Mouse (Mus musculus): ENCODE measurements around the gene Gpi1. TPM values are rescaled to one million over a fixed set of nuclear protein-coding genes. Genes with fewer than 3 reads are reported as not detected.
"Not testable (repeated sequence)": the region's sequence is repeated elsewhere in the genome, so short reads cannot be mapped to it uniquely, and the experiment has no call there.

The Gpi1 gene
- total RNA-seq, 2 experiments from 2014 or later = 556 to 561 TPM

DNA sequence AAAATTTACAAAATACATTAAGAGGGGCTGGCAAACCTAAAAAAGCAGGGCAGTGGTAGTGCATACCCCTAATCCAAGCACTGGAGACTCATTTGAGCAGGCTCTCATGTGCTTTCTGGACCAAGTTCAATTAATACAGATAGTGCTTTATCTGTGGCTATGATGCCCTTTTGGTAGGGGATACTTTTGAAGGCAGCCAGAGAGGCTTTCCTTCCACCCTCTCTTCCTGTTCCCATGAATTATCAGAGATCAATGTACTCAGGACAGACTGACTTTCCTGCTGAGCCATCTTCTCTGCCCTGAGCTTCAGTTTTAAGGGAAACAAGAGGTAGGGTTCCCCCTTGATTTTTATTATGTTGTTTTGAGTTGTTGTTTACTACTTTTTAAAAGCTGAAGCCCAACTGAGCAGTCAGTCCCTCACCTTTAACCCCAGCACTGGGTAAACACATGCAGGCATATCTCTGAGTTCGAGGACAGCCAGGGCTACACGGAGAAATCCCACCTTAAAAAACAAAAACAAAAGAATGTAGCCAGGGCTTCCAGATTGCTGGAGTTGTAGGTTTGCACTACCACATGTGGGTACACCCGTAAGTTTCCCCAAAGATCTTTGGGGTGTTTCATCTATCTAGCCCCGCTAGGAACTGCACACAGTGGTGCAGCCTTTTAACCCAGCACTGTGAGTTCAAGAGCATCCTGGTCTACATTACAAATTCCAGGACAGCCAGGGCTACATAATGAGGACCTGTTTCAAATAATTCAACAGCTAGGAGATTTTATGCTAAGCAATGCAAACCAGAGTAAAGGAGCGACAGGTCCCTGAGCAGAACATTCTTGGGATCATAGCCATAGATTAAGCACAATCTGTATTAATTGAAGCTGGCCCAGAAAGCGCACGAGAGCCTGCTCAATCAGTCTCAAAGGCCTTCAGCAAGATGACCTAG, 2.9 kb upstream of the Gpi1 start:
- intact Hi-C loops (cut with DNase I) = no loop called here

DNA sequence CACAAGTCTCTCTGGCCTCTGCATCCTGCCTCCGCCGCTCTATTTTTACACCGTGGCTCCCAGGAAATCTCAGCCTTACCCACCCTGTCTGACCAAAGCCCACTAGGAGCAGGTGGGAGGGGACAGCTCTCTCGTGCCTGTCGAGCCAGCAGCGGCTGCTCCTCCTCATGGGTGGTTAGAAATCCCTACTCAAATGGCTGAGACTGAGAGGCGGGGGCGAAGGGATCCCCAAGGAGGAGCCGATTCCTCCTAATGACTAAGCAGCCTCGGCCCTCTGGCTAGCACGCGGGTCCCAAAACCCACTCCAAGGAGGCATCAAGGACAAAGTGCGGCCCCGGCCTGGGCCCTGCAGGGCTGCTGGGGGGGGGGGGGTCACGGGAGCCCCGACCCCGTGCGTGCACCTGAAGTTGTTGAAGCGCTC, 435 bp downstream of the Gpi1 start:
- intact Hi-C loops (cut with DNase I) = no loop called here
- DNase-seq = peak; percentile 69 to 70

More for the DNA sequence above, 2.9 kb upstream of the Gpi1 start:
- DNase-seq = no peak

DNA sequence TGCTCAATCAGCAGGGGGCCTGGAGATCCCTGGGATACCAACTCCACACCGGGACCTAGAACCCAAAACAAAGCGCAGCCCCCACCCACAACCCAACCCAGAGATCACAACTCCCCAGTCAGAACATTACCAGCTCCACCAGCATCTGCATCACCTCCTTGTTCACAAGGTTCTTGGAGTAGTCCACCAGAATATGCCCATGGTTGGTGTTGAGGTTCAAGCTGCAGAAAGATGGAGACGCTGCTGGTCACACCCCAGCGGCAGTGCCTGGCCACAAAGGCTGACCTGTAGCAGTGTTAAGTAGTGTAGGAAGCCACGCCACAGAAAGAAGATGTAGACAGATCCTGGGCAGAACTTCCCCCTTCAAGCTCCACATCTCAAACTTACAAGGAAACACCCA, 983 bp downstream of the Gpi1 start:
- no peak for DNase-seq
- intact Hi-C loops (cut with DNase I) = no loop called here

DNA sequence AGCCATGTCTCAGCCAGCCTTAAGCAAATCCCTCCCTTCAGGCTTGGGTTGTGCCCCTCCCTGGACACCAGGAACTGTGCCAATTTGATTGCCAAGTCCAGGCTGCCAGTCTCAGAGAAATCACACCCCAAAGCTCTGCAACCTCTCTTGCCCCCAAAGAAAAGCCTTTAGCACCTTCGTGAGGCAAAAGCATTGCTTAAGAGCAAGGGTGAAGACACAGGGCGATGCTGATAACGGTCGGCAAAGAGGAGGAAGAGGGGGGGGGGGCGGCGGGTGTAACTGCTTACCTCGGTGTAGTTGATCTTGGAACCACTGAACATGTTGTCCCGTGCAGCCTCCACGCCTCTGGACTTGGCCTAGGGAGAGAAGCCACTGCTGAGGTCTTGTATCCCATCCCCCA, 1.5 kb downstream of the Gpi1 start:
- peak in 1 of 2 experiments; percentile 43 for DNase-seq
- intact Hi-C loops (cut with DNase I) = no loop called here

DNA sequence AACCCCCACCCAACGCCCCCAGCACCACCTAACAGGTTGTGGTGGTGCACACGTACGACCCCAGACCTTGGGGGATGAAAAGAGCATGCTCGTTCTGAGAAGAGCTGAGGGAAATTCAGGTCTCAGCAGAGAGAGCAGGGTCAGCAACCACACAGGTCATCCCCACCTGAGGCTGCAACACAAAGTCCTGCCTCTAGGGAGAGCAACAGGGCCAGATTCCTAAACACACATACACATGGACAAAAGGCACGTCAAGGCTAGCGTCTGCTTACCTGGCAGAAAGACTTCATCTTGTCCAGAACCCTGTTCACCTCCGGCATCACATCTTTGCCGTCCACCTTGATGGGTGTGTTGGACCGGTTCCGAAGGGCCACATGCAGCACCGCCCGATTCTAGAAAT, 3.3 kb downstream of the Gpi1 start:
- intact Hi-C loops (cut with DNase I) = no loop called here
- no peak for DNase-seq

DNA sequence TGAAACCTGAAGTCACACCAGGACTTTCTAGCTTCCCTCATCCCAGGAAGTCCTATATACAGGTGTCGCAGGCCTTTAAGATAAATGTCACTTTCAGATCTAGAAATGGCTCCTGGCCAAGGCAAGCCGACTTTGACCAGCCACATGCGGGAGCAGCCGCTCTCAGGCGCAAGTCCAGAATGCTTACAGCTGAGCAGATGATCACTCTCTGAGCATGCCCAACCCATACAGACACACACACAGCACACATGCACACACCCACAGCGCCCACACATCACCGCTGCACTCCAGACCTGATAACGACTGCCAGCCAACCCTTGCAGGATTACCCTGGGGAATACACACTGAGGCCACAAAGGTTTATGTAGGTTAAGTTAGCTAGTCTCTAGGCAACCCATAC, 4.0 kb downstream of the Gpi1 start:
- intact Hi-C loops (cut with DNase I) = no loop called here

DNA sequence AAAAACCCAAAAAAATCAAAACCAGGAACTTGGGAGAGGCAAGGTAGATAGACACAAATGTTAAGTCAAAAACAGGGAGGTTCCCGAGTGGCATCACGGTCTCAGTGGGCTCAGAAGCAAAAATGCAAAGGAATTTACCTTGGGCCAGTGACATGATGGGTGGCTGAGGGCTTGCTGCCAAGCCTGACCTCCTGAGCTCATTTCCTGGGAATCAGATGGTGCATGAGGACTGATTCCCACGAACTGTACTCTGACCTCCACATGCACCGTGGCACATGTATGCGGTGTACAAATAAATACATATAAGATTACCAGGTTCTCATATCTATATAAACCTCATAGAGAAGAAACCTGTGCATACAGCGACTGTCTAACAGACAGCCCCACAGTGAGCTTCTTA, 5.8 kb downstream of the Gpi1 start:
- no peak for DNase-seq
- intact Hi-C loops (cut with DNase I) = no loop called here

More for the DNA sequence above, 4.0 kb downstream of the Gpi1 start:
- peak; percentile 45 for DNase-seq

DNA sequence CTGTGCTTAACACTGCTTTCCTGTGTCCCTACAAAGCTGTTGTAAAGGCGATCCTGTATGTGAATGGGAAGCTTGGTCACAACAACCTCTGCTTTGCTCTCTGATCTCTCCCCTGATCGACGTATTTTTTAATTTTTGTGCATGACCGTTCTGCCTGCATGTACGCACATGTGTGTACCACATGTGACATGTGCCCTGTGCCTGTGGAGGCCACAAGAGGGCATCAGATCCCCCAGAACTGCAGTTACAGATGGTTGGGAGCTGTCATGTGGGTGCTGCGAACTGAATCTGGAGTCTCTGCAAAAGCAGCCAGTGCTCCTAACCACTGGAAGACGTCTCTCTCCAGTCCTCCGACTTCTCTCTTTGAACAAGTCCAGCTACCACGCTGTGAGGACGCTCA, 7.8 kb downstream of the Gpi1 start:
- no peak for DNase-seq
- intact Hi-C loops (cut with DNase I) = no loop called here

DNA sequence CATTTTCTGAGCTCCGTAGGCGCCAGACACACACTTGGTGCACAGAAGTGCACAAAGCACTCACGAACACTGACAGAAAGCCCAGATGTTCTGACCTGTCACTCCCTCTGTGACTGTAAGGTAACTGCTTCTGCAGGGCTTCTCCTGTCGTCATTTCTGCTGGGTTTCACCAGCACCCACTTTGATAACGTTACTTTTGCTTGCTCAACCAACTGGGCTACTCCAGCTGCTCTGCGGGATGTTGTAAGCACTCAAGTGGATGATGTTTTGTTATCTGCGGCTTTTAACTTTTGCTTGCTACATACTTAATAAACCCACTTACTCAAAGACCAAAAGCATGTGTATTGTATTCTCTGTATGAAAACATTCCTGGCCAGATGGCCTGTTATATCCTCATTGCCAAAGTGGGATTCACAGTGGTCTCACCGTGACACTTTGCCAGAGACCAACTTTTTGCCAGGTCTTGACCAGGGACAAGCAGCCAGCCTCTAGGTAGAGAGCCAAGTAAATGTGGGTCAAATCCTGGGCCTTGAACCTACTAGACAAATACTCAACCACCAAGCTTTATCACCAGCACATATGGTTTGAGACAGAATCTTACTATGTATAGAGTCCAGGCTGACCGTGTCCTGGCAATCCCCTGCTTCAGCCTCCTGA, 8.4 kb downstream of the Gpi1 start:
- DNase-seq = no peak
- intact Hi-C loops (cut with DNase I) = no loop called here

DNA sequence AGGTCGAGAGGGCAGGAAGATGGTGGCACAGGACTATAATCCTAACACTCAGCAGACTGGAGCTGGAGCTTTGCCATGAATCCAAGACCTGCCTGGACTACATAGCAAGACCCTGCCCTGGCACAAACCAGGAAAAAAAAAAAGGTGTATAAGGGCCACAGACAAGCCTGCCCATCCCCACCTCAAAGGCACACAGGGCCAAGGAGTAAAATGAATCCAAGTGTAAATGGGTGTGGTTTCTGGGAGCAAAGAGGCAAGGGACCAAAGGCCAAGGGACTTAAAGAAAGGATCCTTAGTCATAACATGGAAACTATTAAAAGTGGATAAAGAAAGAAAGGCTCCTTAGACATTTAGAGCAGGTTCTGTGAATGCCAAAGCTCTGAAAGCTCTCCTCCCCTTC, 11.6 kb downstream of the Gpi1 start:
- intact Hi-C loops (cut with DNase I) = no loop called here
- DNase-seq = no peak

DNA sequence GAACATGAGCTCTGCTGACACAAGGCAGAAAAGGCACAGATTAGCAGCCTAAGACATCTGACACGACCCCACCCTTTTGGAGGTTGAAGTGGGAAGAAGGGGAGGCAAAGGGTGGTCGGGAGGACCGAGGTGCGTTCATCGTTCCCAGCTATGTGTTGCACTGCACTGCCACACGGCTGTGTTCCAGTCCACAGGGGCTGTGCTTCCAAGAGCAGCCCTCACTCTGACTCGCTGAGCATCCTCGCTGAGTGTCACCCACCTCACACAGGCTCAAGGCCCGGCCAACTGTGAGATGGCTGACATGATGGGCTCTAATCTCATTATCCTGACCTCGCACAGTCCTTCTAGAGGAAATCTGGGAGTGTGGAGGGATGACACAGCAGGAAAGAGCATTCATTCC, 13.7 kb downstream of the Gpi1 start:
- intact Hi-C loops (cut with DNase I) = no loop called here
- DNase-seq = no peak

DNA sequence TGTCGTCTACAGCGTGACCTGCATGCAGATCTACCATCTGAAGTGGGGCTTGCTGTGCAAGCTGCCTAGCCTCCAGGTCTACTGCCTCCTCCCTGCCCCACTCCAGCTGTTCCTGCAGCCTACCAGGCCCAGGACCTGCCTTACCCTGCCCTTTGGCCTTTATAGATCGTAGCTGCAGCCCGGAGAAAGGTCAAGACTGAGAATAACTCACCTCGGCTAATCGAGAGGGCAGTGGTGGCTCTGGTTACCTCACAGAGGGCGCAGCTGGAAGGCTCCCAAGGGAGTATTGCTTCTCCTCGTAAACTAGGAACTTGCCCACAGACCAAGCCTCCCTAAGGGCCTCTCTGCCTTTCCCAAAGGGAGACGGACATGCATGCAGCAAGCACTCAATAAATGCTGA, 14.7 kb downstream of the Gpi1 start:
- no peak for DNase-seq
- intact Hi-C loops (cut with DNase I) = no loop called here

DNA sequence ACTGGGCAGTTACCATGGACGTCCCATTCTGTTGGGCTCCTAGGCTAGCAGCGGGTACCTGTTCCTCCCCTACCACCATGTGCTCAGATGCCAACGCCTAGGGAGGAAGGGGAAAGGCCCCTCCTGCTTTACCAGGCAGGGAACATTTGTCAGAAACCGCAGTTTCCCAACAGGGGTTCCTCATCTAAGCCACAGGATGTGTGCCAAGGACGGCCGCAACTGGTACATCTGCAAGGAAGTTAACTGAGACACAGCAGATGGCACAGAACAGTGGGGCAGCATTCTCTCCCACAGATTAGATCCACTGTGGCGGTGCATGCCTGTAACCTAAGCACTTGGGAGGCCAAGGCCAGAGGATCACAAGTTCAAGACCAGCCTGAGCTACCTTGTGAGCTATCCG, 15.5 kb downstream of the Gpi1 start:
- intact Hi-C loops (cut with DNase I) = no loop called here
- no peak for DNase-seq

DNA sequence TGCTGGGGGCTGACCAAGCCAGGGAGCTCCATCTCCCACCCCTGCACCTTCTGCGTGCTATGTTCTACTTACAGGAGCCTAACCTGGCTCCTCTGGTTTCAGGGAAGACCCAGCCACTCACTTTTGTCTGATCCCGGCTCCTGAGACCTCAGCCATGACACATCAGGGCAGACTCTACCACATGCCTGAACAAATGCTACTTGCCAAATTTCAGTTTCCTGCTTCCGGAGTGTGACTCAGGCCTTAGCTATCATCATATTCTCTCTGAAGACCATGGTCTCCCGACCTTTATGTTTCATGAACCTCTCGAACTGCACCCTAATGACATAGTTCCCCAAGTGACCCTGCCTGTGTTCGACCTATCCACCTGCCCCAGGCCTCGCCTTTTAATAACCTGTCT, 16.9 kb downstream of the Gpi1 start:
- DNase-seq = no peak
- intact Hi-C loops (cut with DNase I) = no loop called here

DNA sequence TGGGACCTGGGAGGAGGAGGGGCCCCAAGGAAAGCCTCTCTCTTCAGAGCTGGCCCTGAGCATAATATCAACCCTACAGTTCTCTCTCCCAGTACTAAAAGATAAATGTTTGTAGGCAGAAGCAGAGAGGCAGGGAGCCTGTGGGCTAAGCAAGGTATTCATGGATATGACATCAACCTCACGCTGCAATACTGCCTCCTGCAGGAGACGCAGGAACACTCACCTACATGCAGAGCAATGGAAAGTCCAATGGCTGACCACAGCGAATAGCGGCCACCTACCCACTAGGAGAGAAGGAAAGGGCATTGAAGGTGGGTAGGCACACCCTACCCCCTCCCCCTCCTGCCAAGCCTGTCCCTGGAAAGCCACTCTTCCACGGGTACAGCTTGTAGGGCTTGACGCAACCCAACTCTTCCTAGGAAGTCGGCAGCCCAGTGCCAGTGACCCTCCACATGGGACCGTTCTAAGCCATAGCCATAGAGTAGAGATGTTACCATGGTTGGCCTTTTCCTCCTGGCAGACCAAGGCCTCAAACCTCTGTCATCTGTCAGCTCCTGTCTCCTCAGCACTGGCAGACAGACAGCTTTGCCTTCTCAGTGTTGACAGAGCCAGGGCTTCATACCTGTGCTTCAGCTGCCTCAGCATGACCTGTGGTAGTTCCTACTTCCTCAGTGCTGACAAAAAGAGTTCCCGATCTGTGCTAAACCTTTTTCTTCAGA, 21.9 kb downstream of the Gpi1 start:
- intact Hi-C loops (cut with DNase I) = no loop called here
- DNase-seq = no peak

DNA sequence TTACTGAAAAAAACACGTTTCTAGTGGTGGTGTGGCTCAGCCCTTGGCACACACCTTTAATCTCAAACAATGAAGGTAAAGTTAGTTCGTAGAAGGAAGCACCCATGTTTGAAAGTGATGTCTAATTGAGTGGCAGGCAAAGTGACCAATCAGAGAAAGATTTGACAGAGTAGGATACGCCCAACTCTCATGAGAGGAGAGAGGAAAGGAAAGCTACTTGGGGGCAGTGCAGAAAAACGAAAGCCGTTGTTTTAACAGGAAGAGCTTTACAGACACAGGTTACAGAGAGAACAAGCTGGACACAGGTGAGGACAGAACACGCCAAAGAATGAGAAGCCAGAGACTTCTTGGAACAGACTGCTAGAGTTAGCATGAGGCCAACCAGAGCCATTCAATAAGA, 23.8 kb downstream of the Gpi1 start:
- no peak for DNase-seq
- intact Hi-C loops (cut with DNase I) = no loop called here

DNA sequence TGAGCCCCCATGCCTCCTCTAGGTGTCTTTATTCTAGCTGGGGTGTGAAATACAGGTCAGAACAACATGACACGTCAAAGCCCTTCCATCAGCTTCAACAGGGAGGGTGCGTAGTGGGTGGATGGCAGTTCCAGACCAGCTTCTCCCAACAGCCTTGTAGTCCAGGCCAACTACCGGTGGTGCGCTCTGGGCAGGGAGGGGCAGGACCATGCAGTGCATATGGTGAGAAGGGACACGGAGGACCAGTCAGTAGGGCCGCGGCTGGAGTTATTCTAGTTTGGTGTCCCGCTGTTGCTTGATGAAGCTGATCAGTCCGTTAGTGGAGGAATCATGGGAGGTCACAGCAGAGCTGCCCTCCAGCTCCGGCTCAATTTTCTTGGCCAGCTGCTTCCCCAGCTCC, 28.0 kb downstream of the Gpi1 start:
- intact Hi-C loops (cut with DNase I); DNase-seq: not testable (repeated sequence)

DNA sequence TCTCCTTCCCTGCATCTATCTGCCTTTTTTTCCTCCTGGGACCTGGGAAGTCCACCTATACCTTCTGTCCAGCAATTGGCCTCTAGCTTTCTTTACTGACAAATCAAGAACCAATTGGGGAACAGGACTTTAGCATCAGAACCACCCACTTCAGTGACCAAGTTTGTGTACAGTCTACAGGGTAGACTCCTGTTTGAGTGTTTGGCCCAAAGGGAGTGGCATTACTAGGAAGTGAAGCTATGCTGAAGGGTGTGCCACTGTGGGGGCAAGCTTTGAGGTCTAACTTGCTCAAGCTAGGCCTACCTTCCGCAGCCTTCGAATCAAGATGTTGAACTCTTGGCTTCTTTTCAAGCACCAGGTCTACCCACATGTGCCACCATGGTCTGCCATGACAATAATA, 29.3 kb downstream of the Gpi1 start:
- no peak for DNase-seq
- intact Hi-C loops (cut with DNase I) = no loop called here

DNA sequence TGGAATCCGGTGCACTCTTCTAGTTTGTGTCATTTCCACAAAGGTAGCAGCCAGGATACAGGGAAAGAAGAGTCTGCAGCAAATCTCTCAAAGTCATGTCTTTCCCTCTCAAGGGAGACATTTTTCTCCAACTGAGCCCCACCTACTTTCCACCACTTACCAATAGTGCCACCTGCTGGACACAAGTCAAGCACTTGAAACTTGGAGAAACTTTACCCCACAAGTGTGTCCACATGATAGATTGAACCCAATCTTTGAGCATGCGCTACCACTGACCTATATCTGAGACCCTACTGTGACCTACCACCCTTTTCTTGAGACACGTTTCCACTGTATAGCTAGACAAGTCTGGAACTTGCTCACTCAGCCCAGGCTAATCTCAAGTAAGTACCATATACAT, 31.8 kb downstream of the Gpi1 start:
- intact Hi-C loops (cut with DNase I) = loop anchor here (5.0 kb wide), 1 partner anchor 216 kb away; no protein-coding TSS in a partner anchor

DNA sequence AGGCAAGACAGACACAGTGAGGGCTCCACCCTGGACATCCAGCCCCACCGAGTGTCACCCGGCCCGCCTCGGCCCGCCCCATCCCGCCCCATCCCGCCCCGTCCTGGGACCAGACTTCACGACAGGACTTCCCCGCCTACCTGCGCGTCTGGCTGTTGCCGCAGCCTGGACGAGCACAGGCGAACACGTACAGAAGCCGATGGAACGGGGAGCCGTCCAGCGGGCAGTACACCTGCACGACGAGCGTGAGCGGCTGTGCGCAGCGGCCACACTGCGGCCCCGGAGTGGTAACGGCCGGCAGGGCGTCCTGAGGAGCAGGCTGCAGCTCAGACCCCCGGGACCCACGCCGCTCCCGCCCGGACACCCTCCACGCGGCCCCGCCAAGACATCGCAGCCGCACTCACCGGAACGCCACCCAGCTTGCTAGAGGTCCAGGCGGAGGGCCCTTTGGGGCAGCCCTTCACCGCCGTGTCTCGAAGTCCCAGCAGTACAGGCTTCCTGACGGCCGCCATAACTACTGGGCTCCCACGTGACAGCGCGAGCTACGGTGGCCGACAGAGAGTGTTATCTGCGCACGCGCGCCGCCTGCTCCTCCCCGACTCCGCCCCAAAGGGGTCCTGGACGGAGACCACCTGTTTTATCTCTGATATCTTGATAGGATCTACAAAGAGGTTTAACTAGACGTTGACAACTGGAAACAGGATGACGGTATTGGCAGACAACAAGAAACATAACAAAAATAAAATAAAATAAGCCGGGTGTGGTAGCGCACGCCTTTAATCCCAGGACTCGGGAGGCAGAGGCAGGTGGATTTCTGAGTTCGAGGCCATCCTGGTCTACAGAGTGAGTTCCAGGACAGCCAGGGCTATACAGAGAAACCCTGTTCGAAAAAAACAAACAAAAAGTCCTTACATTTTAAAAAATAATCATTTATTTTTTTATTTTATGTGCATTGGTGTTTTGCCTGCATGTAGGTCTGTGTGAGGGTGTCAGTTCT, 33.7 kb downstream of the Gpi1 start, which contains the start of gene Pdcd2l:
Pdcd2l (minus strand) TSS at position 530 of the 997 bp plus-strand sequence.
- intact Hi-C loops (cut with DNase I) = loop anchor here (5.0 kb wide), 1 partner anchor 214 kb away; no protein-coding TSS in a partner anchor
- DNase-seq = peak; percentile 93 to 94

More for the DNA sequence above, 31.8 kb downstream of the Gpi1 start:
- peak; percentile 41 to 68 for DNase-seq
